In genomic region chr6:134199895-134200294, GRCm38 (mm10) we compare ENCODE assay signal across 11 mouse cellular contexts.
DNase-seq lines count a peak whose midpoint lies in the region; ATAC-seq and TF ChIP-seq lines count a peak whose summit lies in the region.
"Had no signal": no experiment of that assay in that cellular context is flagged by ENCODE, and none has a peak within 500 bp of the region (broad histone marks: within the 10 kb centered on the region; RNA-seq: fewer than 3 reads in every experiment).

No protein-coding gene starts in this region.

- H3K9ac ChIP-seq in heart, embryonic 11.5 days (ENCODE audit: low read depth, low read length): peak overlapping the region; percentile 40; the same call in 1 of the 2 replicates
- no peak overlapping the region for H3K9ac ChIP-seq in lung, embryonic 14.5 days
- no peak overlapping the region for H3K9ac ChIP-seq in limb, embryonic 14.5 days (ENCODE audit: low read depth, low read length, severe bottlenecking)
- H3K9ac ChIP-seq: forebrain, postnatal 0 days; liver, embryonic 15.5 days had no signal

- peak overlapping the region; percentile 38 for H3K27ac ChIP-seq in heart, embryonic 11.5 days (ENCODE audit: low read depth, low read length)
- peak overlapping the region; percentile 59; the same call in 1 of the 2 replicates for H3K27ac ChIP-seq in lung, embryonic 14.5 days (ENCODE audit: low read depth)
- H3K27ac ChIP-seq in limb, embryonic 14.5 days (replicated peaks; ENCODE audit: low read depth, low read length): 0 out of 2 replicates have a peak overlapping the region, but pooled peaks have one; percentile 33
- H3K27ac ChIP-seq: liver, embryonic 15.5 days had no signal

- H3K9me3 ChIP-seq in heart, embryonic 11.5 days (replicated peaks; ENCODE audit: control insufficient read depth, low read length): no peaks in the 10 kb centered on the region
- no peaks in the 10 kb centered on the region for H3K9me3 ChIP-seq in lung, embryonic 14.5 days (ENCODE audit: low read depth, low read length)
- no peaks in the 10 kb centered on the region for H3K9me3 ChIP-seq in limb, embryonic 14.5 days (ENCODE audit: control insufficient read depth, low read length)
- H3K9me3 ChIP-seq: liver, embryonic 15.5 days had no signal

- no peaks in the 10 kb centered on the region for H3K27me3 ChIP-seq in heart, embryonic 11.5 days (ENCODE audit: control insufficient read depth, insufficient read depth, low read length)
- no peaks in the 10 kb centered on the region for H3K27me3 ChIP-seq in lung, embryonic 14.5 days (ENCODE audit: insufficient read depth, low read length)
- no peaks in the 10 kb centered on the region for H3K27me3 ChIP-seq in limb, embryonic 14.5 days (ENCODE audit: control insufficient read depth, insufficient read depth, low read length)
- H3K27me3 ChIP-seq: liver, embryonic 15.5 days had no signal

- H3K4me3 ChIP-seq in heart, embryonic 11.5 days (ENCODE audit: low read depth, low read length): no peak overlapping the region
- H3K4me3 ChIP-seq in lung, embryonic 14.5 days (ENCODE audit: low read depth, low read length): no peak overlapping the region
- no peak overlapping the region for H3K4me3 ChIP-seq in limb, embryonic 14.5 days (replicated peaks; ENCODE audit: low read length)
- H3K4me3 ChIP-seq: liver, embryonic 15.5 days had no signal

- no peaks in the 10 kb centered on the region for H3K36me3 ChIP-seq in heart, embryonic 11.5 days (ENCODE audit: control insufficient read depth, insufficient read depth, low read length)
- H3K36me3 ChIP-seq in lung, embryonic 14.5 days (ENCODE audit: insufficient read depth): 0 out of 2 replicates have a peak, but pooled peaks cover 5% of the 10 kb centered on the region
- H3K36me3 ChIP-seq in limb, embryonic 14.5 days (ENCODE audit: control insufficient read depth, insufficient read depth, low read length): no peaks in the 10 kb centered on the region
- H3K36me3 ChIP-seq: liver, embryonic 15.5 days had no signal

- DNase-seq in heart, postnatal 10 days: no peak
- DNase-seq in lung, embryonic 14.5 days: peak; percentile 32
- DNase-seq in lung, postnatal 25 days (ENCODE audit: low spot score): no peak
- peak; percentile 78 for DNase-seq in Muller cell, postnatal 12 days (ENCODE audit: inconsistent ontology term)
- no peak for DNase-seq in limb, embryonic 14.5 days (ENCODE audit: low spot score)
- DNase-seq in right cerebral cortex, adult 18-20 months: no peak
- DNase-seq in adrenal gland, adult 18-20 months (ENCODE audit: low spot score in 2 of 2): no peak
- DNase-seq: forebrain, postnatal 0 days; midbrain, embryonic 14.5 days had no signal

- ATAC-seq in heart, embryonic 11.5 days (replicated peaks; ENCODE audit: insufficient number of reproducible peaks, low FRiP score, low TSS enrichment): no peak
- no peak for ATAC-seq in lung, embryonic 14.5 days (ENCODE audit: insufficient read depth)
- no peak for ATAC-seq in limb, embryonic 14.5 days (ENCODE audit: low FRiP score, low read depth)
- ATAC-seq: forebrain, postnatal 0 days had no signal

- peaks cover 24% of the 10 kb centered on the region for H3K4me1 ChIP-seq in heart, embryonic 11.5 days (ENCODE audit: control insufficient read depth, insufficient read depth, low read length)
- H3K4me1 ChIP-seq in lung, embryonic 14.5 days (ENCODE audit: insufficient read depth): 0 out of 2 replicates have a peak, but pooled peaks cover 6% of the 10 kb centered on the region
- peaks cover 13% of the 10 kb centered on the region for H3K4me1 ChIP-seq in limb, embryonic 14.5 days (ENCODE audit: control insufficient read depth, insufficient read depth, low read length)
- H3K4me1 ChIP-seq: liver, embryonic 15.5 days had no signal

- H3K4me2 ChIP-seq in heart, embryonic 11.5 days: no peak overlapping the region
- H3K4me2 ChIP-seq in lung, embryonic 14.5 days: no peak overlapping the region
- H3K4me2 ChIP-seq in limb, embryonic 14.5 days (replicated peaks; ENCODE audit: low read depth, low read length, severe bottlenecking): no peak overlapping the region
- H3K4me2 ChIP-seq: liver, embryonic 15.5 days had no signal

- whole genome bisulfite sequencing in heart, embryonic 11.5 days (ENCODE audit: insufficient replicate concordance): 89% methylated on average over 1 of the region's 1 CpGs
- 83% methylated on average over 1 of the region's 1 CpGs for WGBS in lung, embryonic 14.5 days
- whole genome bisulfite sequencing in limb, embryonic 14.5 days: 89% methylated on average over 1 of the region's 1 CpGs

- TF ChIP-seq POLR2A in limb, embryonic 14.5 days (IDR thresholded peaks at IDR 0.05; ENCODE audit: borderline replicate concordance, extremely low read depth, insufficient read depth, insufficient read length): no peak

- no peak for TF ChIP-seq CTCF in lung, embryonic 14.5 days (IDR thresholded peaks at IDR 0.05; ENCODE audit: low read depth)

- intact Hi-C loops in heart, postnatal 10 days (cut with DNase I): no loop called here

Comparison
In these comparisons a context has a peak if more than half of its experiments do, and no peak if none do; other contexts are left out.
1. DNase-seq: peak in lung, embryonic 14.5 days (single experiment) and Muller cell, postnatal 12 days (single experiment); none in heart, postnatal 10 days (0 of 2), lung, postnatal 25 days (single experiment), limb, embryonic 14.5 days (single experiment), right cerebral cortex, adult 18-20 months (single experiment) and adrenal gland, adult 18-20 months (0 of 2).
2. Peak in every context shown above with its lines, with median percentiles within 50 percentile points of each other: H3K27ac ChIP-seq.